Mouse (Mus musculus) erythroid progenitor cell, adult 5-6 weeks (primary cell): ENCODE data around the gene Cd244a. TPM values are rescaled to one million over a fixed set of nuclear protein-coding genes. Genes with fewer than 3 reads are reported as not detected.

Source experiments
- ATAC-seq: replicated peaks from 2 replicates; pipeline ENCODE4 v1.8.0; 2016; ENCODE audit warnings: moderate number of reproducible peaks, mild to moderate bottlenecking, moderate TSS enrichment, inconsistent platforms; ENCODE audit not compliant: poor library complexity, low FRiP score, severe bottlenecking
- total RNA-seq, 2 experiments: library from RNA; stranded (forward) in 1 of 2; stranded (reverse) in 1 of 2; fragments of 150-400 nt in 1 of 2; fragments of 186-747, 209-891 nt in 1 of 2; gene quantifications; 2 replicates each; pipeline versions ENCODE4 v1.2.3 to v1.2.4; 2015 to 2017; ENCODE audit warnings: low replicate concordance in 2 of 2

The Cd244a gene
- total RNA-seq, 2 experiments from 2014 or later, result 4.6 TPM; not detected in 1

GRCm38 (mm10) chr1:171640796-171641195 lies 81.8 kb downstream of the Cd244a start:
- ATAC-seq, result no peak

DNA sequence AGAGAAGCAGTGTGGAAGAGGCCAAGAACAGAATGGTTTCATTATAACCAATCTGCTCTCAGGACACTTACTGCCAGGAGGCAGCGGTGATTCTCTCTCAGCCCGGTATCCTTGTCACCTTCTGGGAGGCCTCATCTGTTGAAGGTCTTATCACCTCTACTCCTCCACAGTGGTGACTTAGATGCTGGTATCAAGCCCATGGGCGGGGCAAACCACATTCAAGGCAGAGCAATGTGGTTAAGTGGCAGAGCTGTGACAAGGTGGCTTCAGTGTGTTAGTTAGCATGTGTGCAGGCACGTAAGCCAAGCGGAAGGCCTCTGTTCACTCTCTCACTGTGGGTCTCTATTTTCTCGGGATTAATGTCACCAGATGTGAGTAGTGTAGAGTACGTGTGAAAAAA lies 84.6 kb downstream of the Cd244a start:
- no peak for ATAC-seq

DNA sequence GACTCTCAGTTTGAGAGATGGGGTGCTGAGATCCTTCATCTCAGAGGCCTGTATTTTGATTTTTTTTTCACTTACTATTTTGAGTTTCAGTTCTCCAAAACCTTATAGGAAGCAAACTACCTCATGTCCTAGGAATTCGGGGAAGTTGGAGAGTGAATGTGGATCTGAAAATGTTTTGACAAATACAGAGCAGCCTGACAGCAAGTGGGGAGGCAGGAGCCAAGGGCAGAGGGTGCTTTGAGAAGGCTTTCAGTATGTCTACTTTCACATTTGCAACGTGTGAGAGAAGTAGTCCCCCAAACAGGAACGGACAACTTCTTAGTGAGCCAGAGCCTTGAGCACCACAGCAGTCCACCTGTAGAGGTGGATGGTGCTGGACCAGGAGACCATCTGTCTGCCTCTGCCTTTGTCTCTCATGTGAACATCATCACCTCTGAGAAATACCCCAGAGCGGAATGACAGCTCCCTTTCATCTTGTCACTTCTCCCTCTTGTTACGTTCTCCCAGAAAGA lies 87.5 kb downstream of the Cd244a start:
- ATAC-seq, result no peak

DNA sequence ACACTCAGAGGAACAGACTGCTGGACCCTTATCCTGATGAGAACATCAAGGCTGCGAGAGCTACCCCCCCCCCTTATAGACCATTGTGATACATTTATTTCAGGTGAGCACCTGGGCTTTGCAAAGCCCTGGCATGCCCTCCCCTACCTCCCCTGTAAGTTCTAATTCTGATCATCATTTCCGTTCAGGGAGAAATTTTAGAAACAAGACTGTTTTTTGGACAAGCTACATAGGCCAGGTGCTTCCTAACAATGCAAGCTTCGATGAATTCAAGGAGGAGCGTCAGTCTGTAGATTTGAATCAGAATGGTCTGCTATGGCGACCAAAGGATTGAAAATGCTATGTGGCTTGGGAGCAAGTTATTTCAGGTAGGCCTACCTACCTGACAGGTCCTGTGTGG lies 88.7 kb downstream of the Cd244a start:
- no peak for ATAC-seq

DNA sequence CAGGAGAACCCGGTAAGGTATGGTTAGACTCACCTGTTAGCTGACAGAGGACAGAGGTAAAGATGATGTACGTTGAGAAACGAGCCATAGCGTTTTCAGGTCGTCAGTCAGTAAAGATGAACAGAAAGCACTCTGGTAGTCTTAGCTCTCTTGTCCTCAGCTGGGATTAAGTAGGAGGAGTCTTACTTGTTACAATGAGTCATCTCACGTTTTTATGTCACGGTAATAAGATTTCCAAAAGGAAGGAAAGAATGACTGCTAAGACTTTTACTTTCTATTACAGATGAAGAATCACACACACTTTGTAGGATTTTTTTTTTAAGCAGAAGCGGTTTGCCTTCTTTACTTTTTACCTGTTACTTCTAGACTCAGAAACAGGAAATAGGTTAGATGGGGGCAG lies 89.8 kb downstream of the Cd244a start:
- no peak for ATAC-seq

DNA sequence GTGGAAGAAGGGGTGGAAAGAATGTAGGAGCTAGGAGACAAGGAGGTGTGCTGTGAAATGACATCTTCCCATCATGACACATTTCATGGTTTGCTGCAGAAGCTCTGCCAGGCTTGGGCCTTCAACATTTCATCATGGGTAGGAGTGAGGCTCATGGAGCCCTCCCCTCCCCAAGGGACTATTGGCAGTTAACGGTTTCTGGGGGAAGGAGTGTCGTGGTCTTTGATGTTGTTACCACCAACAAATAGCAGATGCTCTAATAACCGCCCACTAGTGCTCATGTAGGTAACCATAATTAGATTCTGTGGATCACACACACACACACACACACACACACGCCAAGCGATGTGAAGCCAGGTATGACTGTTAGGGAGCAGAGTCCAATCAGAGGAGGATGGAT lies 93.7 kb downstream of the Cd244a start, which contains the start of gene Slamf7:
Gene Slamf7, minus strand, starts transcription at position 302 of the 400 bp plus-strand sequence.
- ATAC-seq, result no peak

DNA sequence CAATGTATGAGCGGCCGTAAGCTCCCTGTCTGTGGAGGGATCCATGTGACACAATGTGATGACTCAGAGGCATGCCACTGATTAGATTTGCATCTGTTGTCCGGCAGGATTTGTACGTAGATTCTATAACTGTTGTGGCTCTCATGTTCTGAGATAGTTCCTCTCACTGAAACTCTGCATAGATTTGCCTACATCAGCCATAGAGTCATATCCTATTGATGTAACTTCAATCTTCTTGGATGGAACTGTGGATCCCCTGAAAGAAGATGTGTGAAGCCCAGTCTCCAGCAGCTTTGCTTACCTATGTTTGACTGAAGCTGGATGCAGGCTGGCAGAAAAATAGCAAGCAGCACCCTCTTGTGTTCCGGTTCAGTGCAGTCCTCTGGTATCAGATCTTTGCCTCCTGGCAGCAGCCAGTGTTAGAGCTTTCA lies 99.6 kb downstream of the Cd244a start:
- ATAC-seq, result no peak

Other genes starting within 250 kb of the Cd244a start
- gene Dedd, start 230.0 kb upstream of the Cd244a start, total RNA-seq (2015; ENCODE audit: low replicate concordance), result 13.4 and 28.8 TPM in 2 replicates
- 3.3 and 6.5 TPM in 2 replicates for gene Dedd, start 230.0 kb upstream of the Cd244a start, total RNA-seq (2017; ENCODE audit: low replicate concordance)
- 6.7 and 10.8 TPM in 2 replicates for gene Nit1, start 213.5 kb upstream of the Cd244a start, total RNA-seq (2015; ENCODE audit: low replicate concordance)
- gene Nit1, start 213.5 kb upstream of the Cd244a start, total RNA-seq (2017; ENCODE audit: low replicate concordance), result 11.6 and 24.5 TPM in 2 replicates
- gene Pfdn2, start 213.5 kb upstream of the Cd244a start, total RNA-seq (2015; ENCODE audit: low replicate concordance), result 10.1 and 22.0 TPM in 2 replicates
- gene Pfdn2, start 213.5 kb upstream of the Cd244a start, total RNA-seq (2017; ENCODE audit: low replicate concordance), result 9.0 and 10.1 TPM in 2 replicates
- gene Klhdc9, start 198.4 kb upstream of the Cd244a start, total RNA-seq (2015; ENCODE audit: low replicate concordance), result not detected in 2 replicates
- gene Klhdc9, start 198.4 kb upstream of the Cd244a start, total RNA-seq (2017; ENCODE audit: low replicate concordance), result 3.3 TPM in 1 of 2 replicates, not detected in the other
- not detected in 2 replicates for gene Nectin4, start 189.1 kb upstream of the Cd244a start, total RNA-seq (2015; ENCODE audit: low replicate concordance)
- gene Nectin4, start 189.1 kb upstream of the Cd244a start, total RNA-seq (2017; ENCODE audit: low replicate concordance), result 0.51 and 0.53 TPM in 2 replicates
- gene Arhgap30, start 170.2 kb upstream of the Cd244a start, total RNA-seq (2015; ENCODE audit: low replicate concordance), result 11.7 and 15.9 TPM in 2 replicates
- 16.7 and 22.9 TPM in 2 replicates for gene Arhgap30, start 170.2 kb upstream of the Cd244a start, total RNA-seq (2017; ENCODE audit: low replicate concordance)
- gene Usf1, start 147.9 kb upstream of the Cd244a start, total RNA-seq (2015; ENCODE audit: low replicate concordance), result 1.7 and 4.3 TPM in 2 replicates
- 5.0 and 9.1 TPM in 2 replicates for gene Usf1, start 147.9 kb upstream of the Cd244a start, total RNA-seq (2017; ENCODE audit: low replicate concordance)
- not detected in 2 replicates for gene Tstd1, start 140.3 kb upstream of the Cd244a start, total RNA-seq (2015; ENCODE audit: low replicate concordance)
- 0.90 TPM in 1 of 2 replicates, not detected in the other for gene Tstd1, start 140.3 kb upstream of the Cd244a start, total RNA-seq (2017; ENCODE audit: low replicate concordance)
- gene F11r, start 121.7 kb upstream of the Cd244a start, total RNA-seq (2015; ENCODE audit: low replicate concordance), result not detected in 2 replicates
- not detected in 2 replicates for gene F11r, start 121.7 kb upstream of the Cd244a start, total RNA-seq (2017; ENCODE audit: low replicate concordance)
- gene Alyref2, start 55.7 kb upstream of the Cd244a start, total RNA-seq (2015; ENCODE audit: low replicate concordance), result not detected in 2 replicates
- gene Alyref2, start 55.7 kb upstream of the Cd244a start, total RNA-seq (2017; ENCODE audit: low replicate concordance), result 5.5 TPM in 1 of 2 replicates, not detected in the other
- not detected in 2 replicates for gene Itln1, start 23.9 kb upstream of the Cd244a start, total RNA-seq (2015; ENCODE audit: low replicate concordance)
- not detected in 2 replicates for gene Itln1, start 23.9 kb upstream of the Cd244a start, total RNA-seq (2017; ENCODE audit: low replicate concordance)
- 9.2 and 14.4 TPM in 2 replicates for gene Ly9, start 48.2 kb downstream of the Cd244a start, total RNA-seq (2015; ENCODE audit: low replicate concordance)
- gene Ly9, start 48.2 kb downstream of the Cd244a start, total RNA-seq (2017; ENCODE audit: low replicate concordance), result 6.7 and 15.0 TPM in 2 replicates
- gene Slamf7, start 93.8 kb downstream of the Cd244a start, total RNA-seq (2015; ENCODE audit: low replicate concordance), result 6.8 and 7.5 TPM in 2 replicates
- gene Slamf7, start 93.8 kb downstream of the Cd244a start, total RNA-seq (2017; ENCODE audit: low replicate concordance), result 4.7 and 16.6 TPM in 2 replicates
- 36.5 and 53.0 TPM in 2 replicates for gene Cd48, start 122.8 kb downstream of the Cd244a start, total RNA-seq (2015; ENCODE audit: low replicate concordance)
- gene Cd48, start 122.8 kb downstream of the Cd244a start, total RNA-seq (2017; ENCODE audit: low replicate concordance), result 15.0 and 22.4 TPM in 2 replicates
- 0.36 TPM in 1 of 2 replicates, not detected in the other for gene Slamf1, start 207.9 kb downstream of the Cd244a start, total RNA-seq (2015; ENCODE audit: low replicate concordance)
- 0.39 and 3.6 TPM in 2 replicates for gene Slamf1, start 207.9 kb downstream of the Cd244a start, total RNA-seq (2017; ENCODE audit: low replicate concordance)